Mouse (Mus musculus): ENCODE data around the gene Nipbl.

DNA sequence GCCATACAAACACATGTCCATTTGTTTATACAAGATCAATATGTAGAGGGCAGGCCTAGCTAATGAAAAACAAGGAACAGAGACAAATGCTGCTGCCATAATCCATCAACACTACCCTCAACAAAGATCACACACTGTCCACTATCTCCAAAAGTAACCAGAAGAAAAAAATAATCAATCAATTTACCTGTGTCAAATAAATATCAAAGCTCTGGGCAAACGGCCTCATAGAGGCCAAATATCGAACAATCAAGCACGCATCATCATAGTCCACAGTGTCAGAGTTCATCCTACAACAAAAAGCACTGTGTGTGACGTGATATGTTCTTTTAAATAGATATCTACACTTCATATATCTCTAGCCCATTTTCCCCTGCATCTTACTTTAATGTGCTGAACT lies 120.2 kb downstream of the Nipbl start:
- no peak for TF ChIP-seq CTCF (IDR thresholded peaks at IDR 0.05; ENCODE audit: low read depth)
- no peak for TF ChIP-seq EP300 (optimal IDR thresholded peaks at IDR 0.05)
